Mouse (Mus musculus) heart, postnatal 0 days (tissue): Measurements from ENCODE around the gene March4.

Experiments used
- CTCF ChIP-seq: IDR thresholded peaks from 2 replicates; pipeline ENCODE4 v1.5.1; 2016; ENCODE audit warnings: antibody characterized with exemption, control low read depth, low read depth
- EP300 ChIP-seq: IDR thresholded peaks from 2 replicates; pipeline ENCODE4 v1.6.1; 2016; ENCODE audit warnings: antibody characterized with exemption, low read depth

DNA sequence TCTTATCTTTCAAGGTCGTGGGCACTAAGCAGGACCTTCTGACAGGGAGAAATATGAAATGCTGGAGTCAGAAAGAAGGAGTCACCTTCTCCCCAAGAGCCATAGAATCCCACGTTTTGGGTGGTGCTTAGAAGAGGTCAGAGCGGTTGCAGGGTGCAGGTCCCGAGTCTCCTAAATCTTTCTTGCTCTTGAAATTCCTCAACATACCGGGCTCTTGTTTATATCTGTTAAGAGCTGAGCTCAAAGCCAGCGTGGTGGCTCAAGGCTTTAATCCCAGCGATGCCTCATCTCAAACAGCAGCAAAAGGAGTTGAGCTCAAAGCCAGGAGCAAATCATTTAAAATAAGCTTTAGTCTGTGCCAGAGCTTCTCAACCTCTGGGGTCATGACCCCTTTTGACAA lies 37.9 kb upstream of the March4 start:
- TF ChIP-seq CTCF (no peak), EP300 (no peak)
